Mouse (Mus musculus) embryonic facial prominence, embryonic 14.5 days (tissue): Measurements from ENCODE around the gene Ampd3. TPM values are rescaled to one million over a fixed set of nuclear protein-coding genes. Genes with fewer than 3 reads are reported as not detected.

ENCODE experiments used
- ATAC-seq: fragments of 200-750 bp; cut with Nextera tagmentation; 2 replicates; pipeline ENCODE4 v1.8.0; 2017; ENCODE audit warnings: low read depth, moderate number of reproducible peaks, moderate TSS enrichment
- DNase-seq: peaks from one replicate; pipeline ENCODE4 v3.0.0-alpha.2; 2015; ENCODE audit warnings: low spot score
- H3K27ac ChIP-seq: fragments of 300-500 bp; sonication (generic); replicated peaks from 2 replicates; pipeline ENCODE4 v1.5.1; 2014; ENCODE audit warnings: low read depth, mild to moderate bottlenecking, low read length, moderate library complexity
- H3K27me3 ChIP-seq: fragments of 300-500 bp; sonication (generic); replicated peaks from 2 replicates; pipeline ENCODE4 v1.6.1; 2014; ENCODE audit warnings: low read length; ENCODE audit not compliant: control insufficient read depth, insufficient read depth
- H3K36me3 ChIP-seq: fragments of 300-500 bp; sonication (generic); 2 replicates; pipeline ENCODE4 v1.6.1; 2014; ENCODE audit warnings: low read length, mixed read lengths; ENCODE audit not compliant: control insufficient read depth, insufficient read depth
- H3K4me1 ChIP-seq: fragments of 300-500 bp; sonication (generic); 2 replicates; pipeline ENCODE4 v1.6.1; 2014; ENCODE audit warnings: antibody characterized with exemption, low read length; ENCODE audit not compliant: control insufficient read depth, insufficient read depth
- H3K4me2 ChIP-seq: fragments of 300-500 bp; sonication (generic); 2 replicates; pipeline ENCODE4 v1.6.1; 2014; ENCODE audit warnings: low read depth, mild to moderate bottlenecking, low read length, moderate library complexity, mixed read lengths
- H3K4me3 ChIP-seq: fragments of 300-500 bp; sonication (generic); 2 replicates; pipeline ENCODE4 v1.5.1; 2014; ENCODE audit warnings: low read depth, mild to moderate bottlenecking, low read length
- H3K9ac ChIP-seq: fragments of 300-500 bp; sonication (generic); 2 replicates; pipeline ENCODE4 v1.6.1; 2014; ENCODE audit warnings: low read depth, mild to moderate bottlenecking, low read length, moderate library complexity, mixed read lengths
- H3K9me3 ChIP-seq: fragments of 300-500 bp; sonication (generic); 2 replicates; pipeline ENCODE4 v1.6.1; 2016; ENCODE audit warnings: low read length; ENCODE audit not compliant: control insufficient read depth
- WGBS: fragments of 180-500 bp; shearing (Covaris S2); extraction: QIAGEN DNeasy Blood & Tissue Kit; methylation state at CpG from one replicate; pipeline ENCODE4 v1.1.7; 2014; 5-methylcytosine and 5-hydroxymethylcytosine counted together
- polyA plus RNA-seq: library from polyadenylated mRNA; unstranded; fragments of >200 nt; fragmentation: Nextera tagmentation; extraction: Ambion mirVana; gene quantifications from 2 replicates; pipeline ENCODE4 v1.2.1, GENCODE M21; 2014

Ampd3 gene
- polyA plus RNA-seq, 1 experiment from 2014 or later, result 7.8 TPM

GRCm38 (mm10) chr7:110781231-110781711 is 13.3 kb downstream of the Ampd3 start:
- H3K27ac ChIP-seq, result peak overlapping the region; percentile 70
- no peaks in the 10 kb centered on the region for H3K36me3 ChIP-seq
- 26% methylated on average over 2 of the region's 2 CpGs for WGBS
- no peak overlapping the region for H3K4me2 ChIP-seq
- H3K4me3 ChIP-seq, result no peak overlapping the region
- no peaks in the 10 kb centered on the region for H3K9me3 ChIP-seq
- H3K27me3 ChIP-seq, result no peaks in the 10 kb centered on the region
- ATAC-seq (peak; percentile 38), DNase-seq (peak; percentile 88)
- H3K4me1 ChIP-seq, result peaks cover 34% of the 10 kb centered on the region
- no peak overlapping the region for H3K9ac ChIP-seq

- 47% methylated on average over 7 of the region's 7 CpGs for WGBS
- H3K27me3 ChIP-seq, result no peaks in the 10 kb centered on the region
- ATAC-seq, result no peak
- H3K4me2 ChIP-seq, result no peak overlapping the region
- no peaks in the 10 kb centered on the region for H3K9me3 ChIP-seq
- peak overlapping the region; percentile 70 for H3K27ac ChIP-seq
- no peak for DNase-seq
- peaks cover 34% of the 10 kb centered on the region for H3K4me1 ChIP-seq
- no peak overlapping the region for H3K9ac ChIP-seq
- no peaks in the 10 kb centered on the region for H3K36me3 ChIP-seq
- H3K4me3 ChIP-seq, result no peak overlapping the region
These were observed 14.1 kb downstream of the Ampd3 start for GRCm38 (mm10) chr7:110782135-110782534.

GRCm38 (mm10) chr7:110782845-110783478 is 15.0 kb downstream of the Ampd3 start:
- H3K27me3 ChIP-seq, result no peaks in the 10 kb centered on the region
- WGBS, result 34% methylated on average over 10 of the region's 10 CpGs
- H3K4me2 ChIP-seq, result no peak overlapping the region
- H3K9ac ChIP-seq, result no peak overlapping the region
- H3K36me3 ChIP-seq, result no peaks in the 10 kb centered on the region
- no peak overlapping the region for H3K27ac ChIP-seq
- H3K9me3 ChIP-seq, result no peaks in the 10 kb centered on the region
- DNase-seq (peak; percentile 76), ATAC-seq (no peak; the same call in 1 of the 2 replicates)
- peaks cover 34% of the 10 kb centered on the region for H3K4me1 ChIP-seq
- no peak overlapping the region for H3K4me3 ChIP-seq

GRCm38 (mm10) chr7:110784965-110785364 is 17.0 kb downstream of the Ampd3 start:
- ATAC-seq (no peak; the same call in 1 of the 2 replicates), DNase-seq (peak; percentile 63)
- WGBS, result 42% methylated on average over 8 of the region's 8 CpGs
- H3K27me3 ChIP-seq, result no peaks in the 10 kb centered on the region
- peaks cover 34% of the 10 kb centered on the region for H3K4me1 ChIP-seq
- H3K27ac ChIP-seq, result no peak overlapping the region
- H3K36me3 ChIP-seq, result no peaks in the 10 kb centered on the region
- no peak overlapping the region for H3K9ac ChIP-seq
- no peak overlapping the region for H3K4me2 ChIP-seq
- no peak overlapping the region for H3K4me3 ChIP-seq
- H3K9me3 ChIP-seq, result no peaks in the 10 kb centered on the region

GRCm38 (mm10) chr7:110785741-110786146 is 17.7 kb downstream of the Ampd3 start:
- no peak overlapping the region for H3K4me2 ChIP-seq
- H3K4me3 ChIP-seq, result no peak overlapping the region
- ATAC-seq, result no peak
- H3K4me1 ChIP-seq, result peaks cover 31% of the 10 kb centered on the region
- WGBS, result 46% methylated on average over 3 of the region's 3 CpGs
- no peaks in the 10 kb centered on the region for H3K9me3 ChIP-seq
- H3K9ac ChIP-seq, result no peak overlapping the region
- no peaks in the 10 kb centered on the region for H3K27me3 ChIP-seq
- DNase-seq, result no peak
- H3K27ac ChIP-seq, result no peak overlapping the region
- no peaks in the 10 kb centered on the region for H3K36me3 ChIP-seq

- no peaks in the 10 kb centered on the region for H3K27me3 ChIP-seq
- H3K9ac ChIP-seq, result no peak overlapping the region
- H3K4me2 ChIP-seq, result no peak overlapping the region
- no peak overlapping the region for H3K4me3 ChIP-seq
- H3K27ac ChIP-seq, result no peak overlapping the region
- DNase-seq, result no peak
- H3K36me3 ChIP-seq, result no peaks in the 10 kb centered on the region
- H3K9me3 ChIP-seq, result no peaks in the 10 kb centered on the region
- 71% methylated on average over 6 of the region's 6 CpGs for WGBS
- H3K4me1 ChIP-seq, result peaks cover 17% of the 10 kb centered on the region
- ATAC-seq, result no peak
These were observed 19.3 kb downstream of the Ampd3 start for GRCm38 (mm10) chr7:110787310-110787709.

- Histone ChIP-seq H3K27me3 (no peaks in the 10 kb centered on the region), H3K4me2 (no peak overlapping the region), H3K4me1 (peaks cover 1% of the 10 kb centered on the region; the same call in 1 of the 2 replicates), H3K9ac (no peak overlapping the region), H3K9me3 (no peaks in the 10 kb centered on the region), H3K4me3 (no peak overlapping the region), H3K27ac (no peak overlapping the region), H3K36me3 (no peaks in the 10 kb centered on the region)
- DNase-seq (no peak), ATAC-seq (no peak)
- WGBS, result 91% methylated on average over 8 of the region's 8 CpGs
These were observed 22.9 kb downstream of the Ampd3 start for GRCm38 (mm10) chr7:110790878-110791277.

- WGBS, result 83% methylated on average over 5 of the region's 5 CpGs
These were observed 24.2 kb downstream of the Ampd3 start for GRCm38 (mm10) chr7:110792201-110792600.

GRCm38 (mm10) chr7:110792834-110793233 is 24.8 kb downstream of the Ampd3 start:
- DNase-seq (no peak), ATAC-seq (no peak)
- no peaks in the 10 kb centered on the region for H3K27me3 ChIP-seq
- H3K36me3 ChIP-seq, result no peaks in the 10 kb centered on the region
- H3K4me3 ChIP-seq, result no peak overlapping the region
- no peaks in the 10 kb centered on the region for H3K9me3 ChIP-seq
- no peak overlapping the region for H3K4me2 ChIP-seq
- no peak overlapping the region for H3K9ac ChIP-seq
- H3K4me1 ChIP-seq, result no peaks in the 10 kb centered on the region
- WGBS, result 74% methylated on average over 2 of the region's 2 CpGs
- no peak overlapping the region for H3K27ac ChIP-seq

More at GRCm38 (mm10) chr7:110792201-110792600, 24.2 kb downstream of the Ampd3 start:
- H3K9ac ChIP-seq, result no peak overlapping the region
- H3K4me1 ChIP-seq, result no peaks in the 10 kb centered on the region
- H3K9me3 ChIP-seq, result no peaks in the 10 kb centered on the region
- H3K27ac ChIP-seq, result no peak overlapping the region
- H3K4me2 ChIP-seq, result no peak overlapping the region
- no peak for ATAC-seq
- H3K27me3 ChIP-seq, result no peaks in the 10 kb centered on the region
- DNase-seq, result no peak
- no peaks in the 10 kb centered on the region for H3K36me3 ChIP-seq
- no peak overlapping the region for H3K4me3 ChIP-seq
